Mouse (Mus musculus): ENCODE results near the gene Mfsd4b2.
"Not testable (repeated sequence)": the region's sequence is repeated elsewhere in the genome, so short reads cannot be mapped to it uniquely, and the experiment has no call there.

GRCm38 (mm10) chr10:39947195-39947594 is 20.5 kb upstream of the Mfsd4b2 start:
- TF ChIP-seq CTCF (conservative IDR thresholded peaks at IDR 0.05 in 1 of 2, IDR thresholded peaks at IDR 0.05 in 1 of 2; ENCODE audit: low read depth in 2 of 2, low read length in 2 of 2); USF1 (IDR thresholded peaks at IDR 0.05; ENCODE audit: low read depth, low read length); E2F4 (IDR thresholded peaks at IDR 0.05; ENCODE audit: insufficient replicate concordance, low read depth, low read length): not testable (repeated sequence)

All from CH12.LX (cell line).